Mouse (Mus musculus) midbrain, embryonic 14.5 days (tissue): ENCODE data around the gene Gm21876. TPM values are rescaled to one million over a fixed set of nuclear protein-coding genes. Genes with fewer than 3 reads are reported as not detected.
"Not testable (repeated sequence)": the region's sequence is repeated elsewhere in the genome, so short reads cannot be mapped to it uniquely, and the experiment has no call there.

ENCODE experiments used
- ATAC-seq: fragments of 200-750 bp; cut with Nextera tagmentation; 2 replicates; pipeline ENCODE4 v1.8.0; 2017; ENCODE audit warnings: moderate number of reproducible peaks, moderate library complexity; ENCODE audit not compliant: low FRiP score, low TSS enrichment
- DNase-seq: peaks from one replicate; pipeline ENCODE4 v3.0.0-alpha.2; 2015
- H3K27ac ChIP-seq: fragments of 300-500 bp; sonication (generic); replicated peaks from 2 replicates; pipeline ENCODE4 v1.5.1; 2014; ENCODE audit warnings: mild to moderate bottlenecking, low read depth, low read length, moderate library complexity
- H3K27me3 ChIP-seq: fragments of 300-500 bp; sonication (generic); 2 replicates; pipeline ENCODE4 v1.6.1; 2014; ENCODE audit warnings: low read length, control low read depth, mixed read lengths; ENCODE audit not compliant: control insufficient read depth, insufficient read depth
- H3K36me3 ChIP-seq: fragments of 300-500 bp; sonication (generic); 2 replicates; pipeline ENCODE4 v1.6.1; 2014; ENCODE audit warnings: low read length, control low read depth; ENCODE audit not compliant: control insufficient read depth, insufficient read depth
- H3K4me1 ChIP-seq: fragments of 300-500 bp; sonication (generic); 2 replicates; pipeline ENCODE4 v1.6.1; 2014; ENCODE audit warnings: mild to moderate bottlenecking, antibody characterized with exemption, low read length, control low read depth; ENCODE audit not compliant: control insufficient read depth, insufficient read depth
- H3K4me2 ChIP-seq: fragments of 300-500 bp; sonication (generic); 2 replicates; pipeline ENCODE4 v1.6.1; 2014; ENCODE audit warnings: mild to moderate bottlenecking, low read length, moderate library complexity
- H3K4me3 ChIP-seq: fragments of 300-500 bp; sonication (generic); replicated peaks from 2 replicates; pipeline ENCODE4 v1.5.1; 2014; ENCODE audit warnings: low read depth, low read length
- H3K9ac ChIP-seq: fragments of 300-500 bp; sonication (generic); replicated peaks from 2 replicates; pipeline ENCODE4 v1.6.1; 2014; ENCODE audit warnings: mild to moderate bottlenecking, low read length, moderate library complexity
- H3K9me3 ChIP-seq: fragments of 300-500 bp; sonication (generic); 2 replicates; pipeline ENCODE4 v1.6.1; 2016; ENCODE audit warnings: low read length, control low read depth, mixed read lengths; ENCODE audit not compliant: control insufficient read depth
- WGBS: fragments of 180-500 bp; shearing (Covaris S2); extraction: QIAGEN DNeasy Blood & Tissue Kit; methylation state at CpG from one replicate; pipeline ENCODE4 v1.1.7; 2014; 5-methylcytosine and 5-hydroxymethylcytosine counted together
- polyA plus RNA-seq: library from polyadenylated mRNA; unstranded; fragments of >200 nt; fragmentation: Nextera tagmentation; extraction: Ambion mirVana; gene quantifications from 2 replicates; pipeline ENCODE4 v1.2.1, GENCODE M21; 2014

Gene Gm21876
- polyA plus RNA-seq, result not detected in 2 replicates

DNA sequence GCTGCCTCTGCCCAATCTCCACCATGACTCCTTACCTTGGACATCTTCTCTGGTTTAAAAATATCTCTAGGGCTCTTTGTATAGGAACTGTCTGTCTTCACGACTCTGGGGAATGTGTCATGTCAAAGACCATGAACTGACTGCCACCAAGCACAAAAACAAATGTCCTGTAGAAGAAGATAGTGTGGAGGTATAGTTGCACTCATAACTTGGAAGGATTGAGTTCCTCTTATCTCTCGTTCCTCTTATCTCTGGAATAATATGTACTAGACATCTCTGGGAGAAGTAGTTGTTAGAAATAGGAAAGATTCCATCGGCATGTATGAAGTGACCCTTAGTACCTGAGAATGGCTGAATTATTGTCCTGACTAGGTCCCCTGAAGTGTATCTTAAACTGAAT, at the start of gene Gm21876:
Gene Gm21876 (minus strand): TSS at position 101 of the 400 bp plus-strand sequence.
- no peak within 1 kb of the TSS for H3K27ac ChIP-seq
- 73% methylated on average over 3 of the region's 3 CpGs for WGBS

GRCm38 (mm10) chrX:21220422-21220821, 45.0 kb upstream of the Gm21876 start:
- H3K27ac ChIP-seq, result no peak overlapping the region
- H3K9me3 ChIP-seq, result no peaks in the 10 kb centered on the region
- H3K9ac ChIP-seq, result no peak overlapping the region
- no peak for ATAC-seq
- H3K27me3 ChIP-seq, result no peaks in the 10 kb centered on the region
- no peaks in the 10 kb centered on the region for H3K4me1 ChIP-seq
- no peaks in the 10 kb centered on the region for H3K36me3 ChIP-seq
- no peak overlapping the region for H3K4me3 ChIP-seq
- WGBS, result 67% methylated on average over 3 of the region's 3 CpGs
- no peak overlapping the region for H3K4me2 ChIP-seq
- DNase-seq, result no peak

More for the DNA sequence above, at the start of gene Gm21876:
- no peak for DNase-seq
- no peak within 1 kb of the TSS for H3K4me2 ChIP-seq
- H3K36me3 ChIP-seq, result no peaks in the 10 kb centered on the region
- H3K4me3 ChIP-seq, result no peak within 1 kb of the TSS
- no peaks in the 10 kb centered on the region for H3K9me3 ChIP-seq
- H3K27me3 ChIP-seq, result no peaks in the 10 kb centered on the region
- no peaks in the 10 kb centered on the region for H3K4me1 ChIP-seq
- no peak within 1 kb of the TSS for H3K9ac ChIP-seq
- ATAC-seq, result no peak

- DNase-seq, H3K36me3 ChIP-seq, H3K4me2 ChIP-seq, H3K27me3 ChIP-seq, H3K4me1 ChIP-seq, ATAC-seq, H3K4me3 ChIP-seq, H3K27ac ChIP-seq, H3K9me3 ChIP-seq, H3K9ac ChIP-seq: not testable (repeated sequence)
- WGBS, result 90% methylated on average over 25 of the region's 25 CpGs
Observed at GRCm38 (mm10) chrX:21146675-21147074, 28.8 kb downstream of the Gm21876 start.

Other genes with a start within 250 kb of the Gm21876 start
- gene Cfp, start 244.1 kb downstream of the Gm21876 start, polyA plus RNA-seq, result 6.0 and 6.4 TPM in 2 replicates
- gene Elk1, start 225.0 kb downstream of the Gm21876 start, polyA plus RNA-seq, result 12.9 and 16.9 TPM in 2 replicates
- gene Uxt, start 213.6 kb downstream of the Gm21876 start, polyA plus RNA-seq, result 32.9 and 37.3 TPM in 2 replicates
- gene Zfp182, start 113.3 kb downstream of the Gm21876 start, polyA plus RNA-seq, result 7.3 and 9.9 TPM in 2 replicates
- not detected in 2 replicates for gene Spaca5, start 107.2 kb downstream of the Gm21876 start, polyA plus RNA-seq
- gene Zfp300, start 86.1 kb downstream of the Gm21876 start, polyA plus RNA-seq, result 4.6 and 6.0 TPM in 2 replicates
- gene Ssxa1, start 59.8 kb downstream of the Gm21876 start, polyA plus RNA-seq, result not detected in 2 replicates